Mouse (Mus musculus): ENCODE results near the gene Rela.

DNA sequence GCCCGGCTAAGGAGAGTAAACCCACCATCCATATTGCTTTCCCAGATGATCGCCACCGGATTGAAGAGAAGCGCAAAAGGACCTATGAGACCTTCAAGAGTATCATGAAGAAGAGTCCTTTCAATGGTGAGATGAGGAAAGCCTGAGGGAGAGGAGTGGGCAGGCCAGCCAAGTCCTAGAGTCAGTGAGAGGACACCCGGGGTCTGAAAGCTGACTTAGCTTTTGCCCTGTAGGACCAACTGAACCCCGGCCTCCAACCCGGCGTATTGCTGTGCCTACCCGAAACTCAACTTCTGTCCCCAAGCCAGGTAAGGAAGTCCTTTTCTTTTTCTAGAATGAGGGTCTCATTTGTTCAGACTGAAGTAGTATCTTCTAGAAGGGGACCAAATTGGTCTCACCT is 8.0 kb downstream of the Rela start:
- no peak for TF ChIP-seq CTCF (IDR thresholded peaks at IDR 0.05; ENCODE audit: insufficient read depth, low read length)
- TF ChIP-seq POLR2A (IDR thresholded peaks at IDR 0.05; ENCODE audit: borderline replicate concordance, extremely low read depth, low read depth, low read length) = no peak
